Mouse (Mus musculus) CD4-positive, CD25-positive, alpha-beta regulatory T cell, adult 2 months (primary cell): ENCODE data around the gene F830045P16Rik.

ENCODE experiments used
- DNase-seq: peaks from one replicate; pipeline ENCODE4 v3.0.0-alpha.2; 2012; ENCODE audit warnings: low read depth, low spot score

Gene F830045P16Rik

GRCm38 (mm10) chr2:129536377-129536776 is at the start of gene F830045P16Rik:
Gene F830045P16Rik (minus strand): TSS chr2:129536602.
- DNase-seq, result no peak

DNA sequence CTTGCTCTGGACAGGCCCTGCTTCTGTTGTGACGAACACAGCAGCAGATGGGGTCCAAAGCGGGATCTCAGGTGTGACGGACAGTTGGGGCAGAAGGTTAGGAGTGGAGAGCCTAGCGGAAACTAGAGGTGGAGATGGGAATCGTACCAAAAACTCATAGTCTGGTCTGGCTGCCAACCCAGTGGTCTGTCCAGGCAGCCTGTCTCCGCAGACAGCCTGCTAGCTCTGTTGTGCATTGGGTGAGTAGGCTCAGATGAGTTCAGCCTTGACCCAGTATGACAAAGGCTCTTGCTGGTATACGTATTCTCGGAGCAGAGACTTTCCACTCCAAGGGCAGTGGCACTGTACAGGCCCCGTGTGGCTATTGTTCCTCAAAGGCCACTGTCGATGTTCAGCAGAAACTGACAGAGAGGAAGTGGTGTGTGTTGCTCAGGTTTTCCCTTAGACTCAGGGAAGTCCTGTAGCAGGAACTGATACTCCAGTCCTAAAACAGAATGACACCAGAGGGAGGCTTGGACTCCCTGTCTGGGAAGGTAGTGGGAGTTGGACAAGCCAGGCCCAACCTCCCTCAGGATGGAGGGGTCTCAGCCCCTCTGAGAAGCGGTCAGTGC is 49.6 kb upstream of the F830045P16Rik start:
- DNase-seq, result no peak

- DNase-seq, result no peak
These were observed 48.5 kb upstream of the F830045P16Rik start for GRCm38 (mm10) chr2:129584905-129585304.

DNA sequence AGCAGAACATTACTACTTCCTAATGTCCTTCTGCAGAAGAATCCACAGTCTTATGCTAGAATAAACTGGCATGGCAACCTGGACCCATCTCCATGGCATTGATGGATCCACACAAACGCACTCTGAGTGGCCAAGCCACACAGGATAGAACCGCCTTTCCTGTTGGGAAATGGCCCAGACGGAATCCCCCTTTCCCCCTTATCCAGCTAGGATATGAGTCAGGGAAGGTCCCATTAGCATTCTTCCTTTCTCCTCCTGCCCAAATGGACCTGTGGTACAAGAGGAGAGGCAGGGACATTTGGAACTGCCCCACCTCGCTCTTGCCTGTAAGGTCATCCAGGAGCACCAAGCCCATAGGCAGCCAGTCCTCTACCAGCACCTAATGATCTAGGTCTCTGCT is 45.9 kb upstream of the F830045P16Rik start:
- no peak for DNase-seq

DNA sequence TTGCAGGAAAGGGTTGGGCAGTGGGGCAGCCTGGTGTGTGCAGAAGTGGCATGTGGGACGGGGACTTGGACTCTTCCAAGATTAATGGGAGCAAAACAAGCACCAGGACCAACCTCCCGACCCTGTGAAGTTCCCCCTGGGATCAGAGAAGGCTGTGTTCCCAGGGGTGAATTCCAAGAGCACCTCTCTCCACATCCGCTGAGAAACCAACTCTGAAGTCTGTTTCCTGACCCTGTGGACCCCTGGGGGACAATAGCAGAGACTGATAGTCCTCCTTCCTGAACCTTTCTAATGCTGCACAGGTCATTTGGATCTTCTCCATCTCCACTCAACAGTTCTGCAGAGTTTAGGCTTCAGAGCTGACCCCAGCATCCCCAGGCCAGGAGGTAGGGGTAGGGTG is 45.4 kb upstream of the F830045P16Rik start:
- no peak for DNase-seq

DNA sequence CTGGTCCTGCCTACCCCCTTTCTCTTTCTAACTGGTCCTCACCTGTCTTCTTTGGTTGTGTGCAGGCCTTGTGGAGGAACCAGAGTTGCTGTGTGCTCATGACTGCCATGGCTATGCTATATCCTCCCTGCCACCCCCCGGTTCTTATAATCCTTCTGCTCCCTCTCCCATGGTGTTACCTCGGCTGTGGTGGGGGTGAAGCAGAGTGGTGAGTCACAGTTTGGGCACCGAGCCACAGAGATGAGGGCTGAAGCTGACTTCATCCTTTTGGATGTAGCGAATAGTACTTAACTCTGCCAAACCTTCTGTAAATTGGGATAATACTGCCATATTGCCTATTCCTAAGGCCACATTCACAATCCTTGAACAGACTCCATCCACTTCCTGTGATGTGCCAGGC is 44.3 kb upstream of the F830045P16Rik start:
- no peak for DNase-seq

DNA sequence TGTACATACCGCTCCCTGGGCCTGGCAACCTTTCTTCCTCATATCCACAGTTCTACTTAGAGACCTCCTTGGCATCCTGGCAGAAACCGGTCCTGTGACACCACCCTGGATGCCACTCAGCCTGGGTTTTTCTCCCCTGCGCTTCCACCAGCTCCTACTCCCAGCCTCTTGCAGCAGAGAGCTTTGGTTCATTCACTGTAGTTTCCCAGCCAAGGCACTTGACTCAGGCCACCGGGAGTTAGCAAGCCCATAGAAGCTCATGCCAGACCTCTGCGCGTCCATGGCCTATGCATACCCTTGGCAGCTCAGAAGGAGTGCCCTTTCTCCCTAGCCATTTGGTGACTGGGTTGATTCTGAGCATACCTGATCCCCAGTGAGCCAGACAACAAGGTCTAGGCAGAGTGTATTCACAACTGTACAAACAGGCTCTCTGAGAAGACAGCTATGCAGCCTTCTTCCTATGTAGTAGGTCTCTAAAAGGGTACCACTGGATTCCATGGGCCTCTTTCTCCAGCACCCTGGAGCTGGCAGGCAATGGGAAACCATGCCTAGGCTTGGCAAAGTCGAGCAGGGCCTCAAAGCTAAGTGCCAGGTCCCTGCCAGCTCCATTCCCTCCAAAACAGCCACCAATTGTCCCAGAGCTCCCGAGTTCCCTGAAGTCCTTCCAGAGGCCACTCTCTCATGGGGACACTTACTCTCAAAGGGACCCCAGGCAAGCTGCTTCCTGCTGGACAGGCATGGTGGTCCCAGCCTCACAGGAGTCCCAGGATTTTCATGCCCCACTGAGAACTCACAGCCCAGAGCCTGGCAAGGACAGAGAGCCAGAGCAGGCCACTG is 40.4 kb upstream of the F830045P16Rik start:
- no peak for DNase-seq

- no peak for DNase-seq
These were observed 38.7 kb upstream of the F830045P16Rik start for GRCm38 (mm10) chr2:129575113-129575512.

DNA sequence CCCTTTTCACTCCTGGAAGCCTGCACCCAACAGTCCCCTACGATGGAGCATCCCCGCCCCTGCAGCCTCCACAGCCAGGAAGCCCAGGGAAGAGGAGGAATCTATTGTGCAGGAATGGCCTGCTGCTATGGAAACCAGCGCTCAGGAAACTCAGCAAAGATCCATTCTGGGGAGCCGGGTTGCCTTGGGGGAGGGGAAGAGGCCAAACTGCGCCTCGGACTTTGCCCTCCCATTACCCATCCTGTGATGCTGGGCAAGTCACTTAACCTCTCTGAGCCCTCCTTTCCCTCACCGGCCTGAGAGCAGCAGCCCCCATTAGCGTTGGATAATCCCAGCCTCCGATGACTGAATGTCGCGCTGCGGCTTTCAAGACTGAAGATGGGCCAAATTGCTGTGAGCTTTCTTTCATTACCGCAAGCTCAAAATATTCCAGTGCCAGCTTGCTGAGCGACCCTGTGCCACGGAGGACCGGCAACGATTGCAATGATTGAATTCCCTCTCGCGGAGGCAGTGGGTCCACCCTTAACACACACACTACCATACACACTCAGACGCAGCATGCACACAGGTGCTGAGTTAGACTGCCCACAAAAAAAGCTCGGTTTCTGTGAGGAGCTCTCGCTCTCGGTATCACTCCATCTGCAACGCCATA is 38.1 kb upstream of the F830045P16Rik start:
- DNase-seq, result no peak

DNA sequence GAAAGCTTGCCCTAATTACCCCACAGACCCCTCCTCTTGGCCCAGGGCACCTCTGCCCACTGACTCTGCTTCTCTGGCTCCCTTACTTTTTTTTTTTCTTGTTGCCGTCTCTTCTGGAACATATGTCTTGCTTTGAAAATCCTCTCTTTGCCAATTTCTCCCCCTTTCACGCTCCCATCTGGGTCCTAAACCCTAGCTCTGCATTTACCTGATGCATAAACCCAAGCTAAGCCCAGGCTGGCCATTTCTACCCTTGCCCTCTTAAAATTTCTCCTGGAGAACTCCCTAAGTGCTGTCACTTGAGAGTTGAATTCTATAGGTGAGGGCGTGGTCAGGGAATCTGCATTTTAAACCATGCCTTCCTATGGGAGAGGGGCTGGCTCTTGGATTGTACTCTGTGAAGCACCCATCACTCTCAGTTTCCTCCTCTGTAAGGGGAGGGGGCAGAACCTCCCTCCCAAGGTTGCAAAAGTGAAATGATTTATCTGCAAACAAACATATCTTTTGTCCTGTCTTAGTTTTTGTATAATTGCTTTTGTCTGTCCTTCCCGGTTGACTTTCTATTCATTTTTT is 37.4 kb upstream of the F830045P16Rik start:
- DNase-seq, result no peak

GRCm38 (mm10) chr2:129569556-129569955 is 33.2 kb upstream of the F830045P16Rik start:
- DNase-seq, result no peak

- no peak for DNase-seq
These were observed 32.7 kb upstream of the F830045P16Rik start for GRCm38 (mm10) chr2:129569120-129569519.

DNA sequence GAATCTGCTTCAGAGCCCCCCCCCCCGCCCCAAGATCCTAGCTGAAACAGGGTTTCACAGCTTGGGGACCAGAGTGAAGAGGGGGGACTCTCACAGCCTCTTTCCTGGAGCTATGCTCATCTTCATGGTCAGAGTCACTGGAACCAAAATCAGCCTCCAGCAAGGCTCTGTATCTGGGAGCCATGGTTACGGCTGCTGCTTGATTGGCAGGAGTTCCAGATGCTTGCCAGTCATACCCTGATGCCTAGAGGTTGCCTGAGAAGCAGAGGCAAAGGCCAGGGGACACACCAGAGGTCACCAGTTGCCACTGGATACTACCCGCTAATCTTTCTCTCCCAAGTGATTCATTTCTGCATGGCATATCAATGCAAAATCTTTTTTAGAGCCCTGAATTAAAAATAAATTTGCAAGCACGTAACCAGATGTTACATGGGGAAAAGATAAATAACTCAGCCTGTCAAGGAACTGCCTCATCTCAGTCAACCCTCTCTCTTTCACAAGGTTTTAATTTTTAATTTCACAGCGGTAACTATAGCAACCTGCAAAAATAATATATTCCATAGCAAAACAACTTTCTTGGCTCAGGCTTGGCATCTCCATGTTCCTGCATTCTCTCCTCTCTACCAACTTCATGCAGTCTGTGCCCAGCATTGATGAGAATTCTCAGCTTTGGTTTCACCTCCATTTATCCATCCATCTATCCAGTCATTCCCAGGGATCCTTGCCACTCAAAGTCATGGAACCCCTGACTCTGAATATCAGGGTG is 27.7 kb upstream of the F830045P16Rik start:
- DNase-seq, result no peak

DNA sequence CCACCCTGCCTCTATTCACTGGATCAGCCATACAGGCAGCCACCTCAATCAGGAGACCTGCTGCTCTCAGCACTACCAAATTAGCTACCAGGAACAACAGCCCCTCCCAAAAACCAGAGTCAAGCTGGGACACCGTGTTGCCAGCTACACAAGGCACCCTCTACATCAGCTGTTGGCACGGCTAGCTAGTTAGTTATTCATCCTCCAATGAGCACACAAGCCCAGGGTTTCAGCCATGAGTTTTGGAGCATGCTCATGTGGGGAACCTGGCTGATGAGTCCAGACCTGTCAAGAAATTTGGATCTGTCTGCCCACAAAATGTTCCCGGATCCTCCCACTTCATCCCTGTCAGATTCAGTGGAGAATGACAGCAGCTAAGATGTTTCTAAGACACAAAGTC is 25.4 kb upstream of the F830045P16Rik start:
- DNase-seq, result no peak

DNA sequence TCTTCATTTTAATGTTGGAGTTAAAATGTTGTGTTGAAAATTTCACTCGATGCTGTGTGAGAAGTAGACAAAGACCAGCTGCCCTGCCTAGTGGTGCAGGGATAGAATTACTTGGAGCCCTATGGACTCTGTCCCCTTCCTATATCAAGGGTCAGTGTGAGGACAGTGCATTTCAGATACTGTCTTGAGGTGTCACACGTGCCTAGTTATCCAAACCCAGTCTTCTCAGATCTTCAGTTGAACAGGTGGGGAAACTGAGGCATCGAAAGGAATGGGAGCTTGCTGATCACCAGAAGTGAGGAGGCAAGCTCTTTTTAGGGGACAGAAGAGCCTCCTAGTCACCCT is 22.4 kb upstream of the F830045P16Rik start:
- no peak for DNase-seq

GRCm38 (mm10) chr2:129558008-129558874 is 21.8 kb upstream of the F830045P16Rik start:
- DNase-seq, result no peak

GRCm38 (mm10) chr2:129556081-129556480 is 19.7 kb upstream of the F830045P16Rik start:
- no peak for DNase-seq

DNA sequence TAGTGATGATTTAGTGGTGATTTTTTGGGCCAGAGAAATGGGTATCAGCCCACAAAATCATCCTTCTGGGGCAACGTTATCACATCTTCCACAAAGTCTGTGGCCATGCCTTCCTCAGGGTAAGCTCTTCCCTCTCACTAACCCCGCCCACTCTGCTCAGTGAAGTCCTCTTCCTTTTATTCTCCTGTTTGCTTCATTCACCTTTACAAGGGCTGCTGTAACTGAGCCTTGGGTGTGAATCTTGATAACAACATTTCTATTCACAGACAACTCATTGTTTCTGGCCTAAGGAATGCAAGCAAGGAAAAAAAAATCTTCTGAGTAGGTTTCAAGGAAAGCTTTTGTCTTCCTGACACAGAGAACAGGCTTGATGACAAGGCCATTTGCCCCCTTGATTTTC is 14.4 kb upstream of the F830045P16Rik start:
- DNase-seq, result no peak

- DNase-seq, result no peak
These were observed 13.2 kb upstream of the F830045P16Rik start for GRCm38 (mm10) chr2:129549537-129550135.

GRCm38 (mm10) chr2:129546772-129547171 is 10.4 kb upstream of the F830045P16Rik start:
- no peak for DNase-seq
